Mouse (Mus musculus): Measurements from ENCODE around the gene Gm13698. TPM values are rescaled to one million over a fixed set of nuclear protein-coding genes. Genes with fewer than 3 reads are reported as not detected.

The Gm13698 gene
- not detected in 2 replicates for polyA plus RNA-seq (2015; fragmentation: Nextera tagmentation; extraction: Ambion mirVana)

DNA sequence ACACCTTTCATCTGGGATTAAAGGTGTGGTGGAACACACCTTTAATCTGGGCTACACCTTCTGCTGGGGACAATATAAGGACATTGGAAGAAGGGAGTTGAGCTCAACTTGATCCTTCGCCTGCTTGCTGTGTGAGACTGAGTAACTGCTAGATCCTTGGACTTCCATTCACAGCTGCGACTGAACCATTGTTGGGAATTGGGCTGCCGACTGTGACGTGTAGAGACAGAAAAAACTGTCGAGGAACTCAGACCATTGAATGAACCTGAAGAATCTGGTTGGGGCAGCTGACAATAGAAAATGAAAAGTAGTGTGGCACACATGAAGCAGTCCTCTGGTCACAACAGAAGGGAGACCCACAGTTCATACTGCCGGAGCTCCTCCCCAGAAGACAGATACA is at the start of gene Gm13698:
Gm13698 (plus strand) TSS at position 301 of the 400 bp plus-strand sequence.

DNA sequence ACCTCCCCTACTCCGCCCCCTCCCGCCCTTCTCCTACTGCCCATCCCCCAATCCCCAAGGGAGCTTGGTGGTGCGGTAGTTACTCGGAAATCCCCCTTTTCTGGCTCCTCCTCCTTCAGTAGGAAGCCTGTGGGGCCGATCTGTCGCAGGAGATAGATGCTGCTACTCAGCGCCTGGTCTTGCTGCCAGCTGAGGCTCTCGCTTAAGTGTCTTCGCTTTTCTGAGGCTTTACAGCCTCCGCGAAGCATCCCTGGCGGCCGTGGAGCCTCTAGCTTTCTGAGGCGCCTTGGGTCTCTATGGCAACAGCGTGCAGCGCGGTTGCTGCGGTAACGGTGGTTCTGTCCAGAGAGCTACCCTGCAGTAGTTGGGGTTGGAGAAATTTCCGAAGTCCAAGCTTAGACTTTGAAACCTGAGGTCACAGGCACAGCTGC is 14.5 kb upstream of the Gm13698 start, which contains the start of gene Zswim2:
Zswim2 (minus strand) TSS at position 298 of the 431 bp plus-strand sequence.

DNA sequence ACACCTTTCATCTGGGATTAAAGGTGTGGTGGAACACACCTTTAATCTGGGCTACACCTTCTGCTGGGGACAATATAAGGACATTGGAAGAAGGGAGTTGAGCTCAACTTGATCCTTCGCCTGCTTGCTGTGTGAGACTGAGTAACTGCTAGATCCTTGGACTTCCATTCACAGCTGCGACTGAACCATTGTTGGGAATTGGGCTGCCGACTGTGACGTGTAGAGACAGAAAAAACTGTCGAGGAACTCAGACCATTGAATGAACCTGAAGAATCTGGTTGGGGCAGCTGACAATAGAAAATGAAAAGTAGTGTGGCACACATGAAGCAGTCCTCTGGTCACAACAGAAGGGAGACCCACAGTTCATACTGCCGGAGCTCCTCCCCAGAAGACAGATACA is 5.7 kb downstream of the Gm13698 start, which contains the start of gene Gm13693:
Gm13693 (plus strand) TSS at position 301 of the 400 bp plus-strand sequence.

DNA sequence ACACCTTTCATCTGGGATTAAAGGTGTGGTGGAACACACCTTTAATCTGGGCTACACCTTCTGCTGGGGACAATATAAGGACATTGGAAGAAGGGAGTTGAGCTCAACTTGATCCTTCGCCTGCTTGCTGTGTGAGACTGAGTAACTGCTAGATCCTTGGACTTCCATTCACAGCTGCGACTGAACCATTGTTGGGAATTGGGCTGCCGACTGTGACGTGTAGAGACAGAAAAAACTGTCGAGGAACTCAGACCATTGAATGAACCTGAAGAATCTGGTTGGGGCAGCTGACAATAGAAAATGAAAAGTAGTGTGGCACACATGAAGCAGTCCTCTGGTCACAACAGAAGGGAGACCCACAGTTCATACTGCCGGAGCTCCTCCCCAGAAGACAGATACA is 11.5 kb downstream of the Gm13698 start, which contains the start of gene Gm13695:
Gm13695 (plus strand) TSS at position 301 of the 400 bp plus-strand sequence.

DNA sequence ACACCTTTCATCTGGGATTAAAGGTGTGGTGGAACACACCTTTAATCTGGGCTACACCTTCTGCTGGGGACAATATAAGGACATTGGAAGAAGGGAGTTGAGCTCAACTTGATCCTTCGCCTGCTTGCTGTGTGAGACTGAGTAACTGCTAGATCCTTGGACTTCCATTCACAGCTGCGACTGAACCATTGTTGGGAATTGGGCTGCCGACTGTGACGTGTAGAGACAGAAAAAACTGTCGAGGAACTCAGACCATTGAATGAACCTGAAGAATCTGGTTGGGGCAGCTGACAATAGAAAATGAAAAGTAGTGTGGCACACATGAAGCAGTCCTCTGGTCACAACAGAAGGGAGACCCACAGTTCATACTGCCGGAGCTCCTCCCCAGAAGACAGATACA is 17.3 kb downstream of the Gm13698 start, which contains the start of gene Gm13696:
Gm13696 (plus strand) TSS at position 301 of the 400 bp plus-strand sequence.

DNA sequence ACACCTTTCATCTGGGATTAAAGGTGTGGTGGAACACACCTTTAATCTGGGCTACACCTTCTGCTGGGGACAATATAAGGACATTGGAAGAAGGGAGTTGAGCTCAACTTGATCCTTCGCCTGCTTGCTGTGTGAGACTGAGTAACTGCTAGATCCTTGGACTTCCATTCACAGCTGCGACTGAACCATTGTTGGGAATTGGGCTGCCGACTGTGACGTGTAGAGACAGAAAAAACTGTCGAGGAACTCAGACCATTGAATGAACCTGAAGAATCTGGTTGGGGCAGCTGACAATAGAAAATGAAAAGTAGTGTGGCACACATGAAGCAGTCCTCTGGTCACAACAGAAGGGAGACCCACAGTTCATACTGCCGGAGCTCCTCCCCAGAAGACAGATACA is 23.1 kb downstream of the Gm13698 start, which contains the start of gene Gm13694:
Gm13694 (plus strand) TSS at position 301 of the 400 bp plus-strand sequence.

DNA sequence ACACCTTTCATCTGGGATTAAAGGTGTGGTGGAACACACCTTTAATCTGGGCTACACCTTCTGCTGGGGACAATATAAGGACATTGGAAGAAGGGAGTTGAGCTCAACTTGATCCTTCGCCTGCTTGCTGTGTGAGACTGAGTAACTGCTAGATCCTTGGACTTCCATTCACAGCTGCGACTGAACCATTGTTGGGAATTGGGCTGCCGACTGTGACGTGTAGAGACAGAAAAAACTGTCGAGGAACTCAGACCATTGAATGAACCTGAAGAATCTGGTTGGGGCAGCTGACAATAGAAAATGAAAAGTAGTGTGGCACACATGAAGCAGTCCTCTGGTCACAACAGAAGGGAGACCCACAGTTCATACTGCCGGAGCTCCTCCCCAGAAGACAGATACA is 28.9 kb downstream of the Gm13698 start, which contains the start of gene Gm13697:
Gm13697 (plus strand) TSS at position 301 of the 400 bp plus-strand sequence.

DNA sequence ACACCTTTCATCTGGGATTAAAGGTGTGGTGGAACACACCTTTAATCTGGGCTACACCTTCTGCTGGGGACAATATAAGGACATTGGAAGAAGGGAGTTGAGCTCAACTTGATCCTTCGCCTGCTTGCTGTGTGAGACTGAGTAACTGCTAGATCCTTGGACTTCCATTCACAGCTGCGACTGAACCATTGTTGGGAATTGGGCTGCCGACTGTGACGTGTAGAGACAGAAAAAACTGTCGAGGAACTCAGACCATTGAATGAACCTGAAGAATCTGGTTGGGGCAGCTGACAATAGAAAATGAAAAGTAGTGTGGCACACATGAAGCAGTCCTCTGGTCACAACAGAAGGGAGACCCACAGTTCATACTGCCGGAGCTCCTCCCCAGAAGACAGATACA is 34.8 kb downstream of the Gm13698 start, which contains the start of gene Gm13691:
Gm13691 (plus strand) TSS at position 301 of the 400 bp plus-strand sequence.

Other genes starting within 250 kb of the Gm13698 start
- gene Itgav, start 231.3 kb upstream of the Gm13698 start, polyA plus RNA-seq (2015; fragmentation: Nextera tagmentation; extraction: Ambion mirVana) = 37.8 and 40.8 TPM in 2 replicates
- gene Fam171b, start 143.1 kb upstream of the Gm13698 start, polyA plus RNA-seq (2015; fragmentation: Nextera tagmentation; extraction: Ambion mirVana) = 75.7 and 78.6 TPM in 2 replicates
- gene Zswim2, start 14.5 kb upstream of the Gm13698 start, polyA plus RNA-seq (2015; fragmentation: Nextera tagmentation; extraction: Ambion mirVana) = not detected in 2 replicates
- gene Gm13693, start 5.8 kb downstream of the Gm13698 start, polyA plus RNA-seq (2015; fragmentation: Nextera tagmentation; extraction: Ambion mirVana) = not detected in 2 replicates
- gene Gm13695, start 11.6 kb downstream of the Gm13698 start, polyA plus RNA-seq (2015; fragmentation: Nextera tagmentation; extraction: Ambion mirVana) = not detected in 2 replicates
- not detected in 2 replicates for gene Gm13696, start 17.4 kb downstream of the Gm13698 start, polyA plus RNA-seq (2015; fragmentation: Nextera tagmentation; extraction: Ambion mirVana)
- not detected in 2 replicates for gene Gm13694, start 23.2 kb downstream of the Gm13698 start, polyA plus RNA-seq (2015; fragmentation: Nextera tagmentation; extraction: Ambion mirVana)
- not detected in 2 replicates for gene Gm13697, start 29.1 kb downstream of the Gm13698 start, polyA plus RNA-seq (2015; fragmentation: Nextera tagmentation; extraction: Ambion mirVana)
- not detected in 2 replicates for gene Gm13691, start 34.9 kb downstream of the Gm13698 start, polyA plus RNA-seq (2015; fragmentation: Nextera tagmentation; extraction: Ambion mirVana)

Data from neural tube, postnatal 0 days (tissue).